Mouse (Mus musculus): ENCODE measurements at regions not wholly inside any gene's neighbourhood (a gene's known extent, or its start where the extent isn't known, plus 50 kb on each side); places are given as distances from the start of the nearest gene placed in this dataset.

DNA sequence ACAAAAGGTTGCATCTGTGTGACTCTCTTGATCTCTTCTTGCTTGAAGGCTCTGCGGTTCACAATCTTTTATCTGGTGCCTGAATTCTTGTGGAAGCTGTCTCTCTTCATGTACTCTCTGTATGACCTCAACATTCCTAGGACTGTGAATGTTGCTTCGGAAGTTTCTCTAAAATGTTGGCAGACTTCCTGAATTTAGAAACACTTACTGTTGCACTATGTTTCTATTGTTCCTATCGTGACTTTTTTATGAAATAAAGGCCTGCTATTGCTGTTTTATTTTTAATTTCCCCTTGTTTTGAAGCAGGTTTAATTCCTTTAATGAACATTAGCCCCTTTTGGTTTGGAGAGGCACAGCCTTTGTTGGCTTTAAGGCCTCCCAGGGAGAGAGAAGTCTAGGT lies 114.0 kb upstream of the Etaa1 start:
- peak in 1 of 2 experiments; percentile 57 for DNase-seq (ENCODE audit: inconsistent age in 2 of 2, low spot score in 1 of 2)

DNA sequence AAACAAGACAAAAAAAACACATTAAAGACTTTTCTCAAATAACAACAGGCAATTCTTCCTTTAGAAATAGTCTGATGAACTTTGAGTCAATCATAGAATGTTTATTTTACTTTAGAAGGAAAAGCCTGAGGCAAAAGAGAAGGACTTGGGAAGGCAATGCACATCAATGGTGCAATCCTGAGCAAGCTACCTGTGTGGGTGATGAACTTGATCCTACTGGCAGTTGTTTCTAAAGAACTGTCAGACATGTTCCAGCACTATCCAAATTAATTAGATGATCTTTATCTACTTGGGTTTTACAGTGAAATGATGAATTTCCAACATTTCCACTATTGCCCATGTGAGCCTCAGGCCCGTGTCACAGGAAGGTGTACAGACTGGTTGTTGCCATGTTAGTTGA lies 87.9 kb upstream of the Etaa1 start:
- no peak for DNase-seq (ENCODE audit: inconsistent age in 2 of 2, low spot score in 1 of 2)

DNA sequence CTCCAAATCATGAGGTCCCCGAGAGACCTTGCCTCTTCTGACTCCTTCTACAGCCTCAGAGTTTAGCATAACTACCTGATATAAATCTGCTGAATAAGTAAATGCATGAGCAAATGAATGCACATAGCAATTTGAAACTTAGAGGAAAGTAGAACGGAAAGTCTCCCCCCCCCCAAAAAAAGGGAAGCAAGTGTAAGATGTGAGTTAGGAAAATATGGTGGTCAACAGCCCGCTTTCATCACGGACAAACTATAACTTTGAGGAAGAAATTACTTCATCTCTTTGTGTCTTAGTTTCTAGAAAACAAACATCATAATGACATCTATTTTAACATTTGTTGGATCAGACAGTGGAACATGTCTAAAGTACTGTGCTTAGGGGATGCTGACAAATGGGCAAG lies 77.4 kb upstream of the Etaa1 start:
- no peak for DNase-seq (ENCODE audit: inconsistent age in 2 of 2, low spot score in 1 of 2)

DNA sequence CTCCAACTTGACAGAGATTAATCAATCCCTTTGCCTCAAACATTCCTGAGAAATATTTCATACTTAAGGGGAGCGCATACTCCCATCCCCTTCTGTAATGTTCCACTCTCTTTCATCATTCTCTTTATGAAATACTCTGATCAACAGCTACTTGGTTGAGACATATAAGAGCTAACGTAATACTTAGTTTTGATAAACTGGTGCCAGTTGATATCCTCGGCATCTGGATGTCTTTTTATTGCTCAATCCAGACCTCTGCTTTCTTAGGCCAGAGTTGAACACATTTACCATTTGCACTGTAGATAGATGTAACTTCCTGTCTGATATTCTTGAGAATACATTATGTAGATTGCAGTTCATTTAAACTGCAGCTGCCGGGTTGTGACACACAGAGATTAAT lies 68.4 kb upstream of the Etaa1 start:
- peak; percentile 10 to 81 for DNase-seq (ENCODE audit: inconsistent age in 2 of 2, low spot score in 1 of 2)

DNA sequence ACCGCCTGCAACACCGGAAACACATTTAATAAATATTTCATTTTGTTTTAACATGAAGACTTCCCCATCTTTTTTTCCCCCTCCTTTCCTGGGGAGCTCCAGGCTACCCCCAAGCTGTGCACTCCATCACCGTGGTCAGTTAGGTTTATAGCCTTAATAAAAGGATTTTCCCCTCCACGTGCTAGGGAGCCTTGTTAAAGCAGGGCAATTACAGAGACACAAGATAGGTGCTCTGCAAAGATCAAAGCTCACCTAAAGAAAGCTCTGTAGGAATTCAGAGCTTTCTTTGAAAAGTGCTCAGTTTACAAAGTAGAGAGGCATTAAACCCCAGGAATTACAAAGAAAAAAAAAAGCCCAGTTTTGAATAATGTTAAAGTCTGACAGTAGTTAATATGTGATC lies 61.6 kb upstream of the Etaa1 start:
- DNase-seq (ENCODE audit: inconsistent age in 2 of 2, low spot score in 1 of 2): no peak

DNA sequence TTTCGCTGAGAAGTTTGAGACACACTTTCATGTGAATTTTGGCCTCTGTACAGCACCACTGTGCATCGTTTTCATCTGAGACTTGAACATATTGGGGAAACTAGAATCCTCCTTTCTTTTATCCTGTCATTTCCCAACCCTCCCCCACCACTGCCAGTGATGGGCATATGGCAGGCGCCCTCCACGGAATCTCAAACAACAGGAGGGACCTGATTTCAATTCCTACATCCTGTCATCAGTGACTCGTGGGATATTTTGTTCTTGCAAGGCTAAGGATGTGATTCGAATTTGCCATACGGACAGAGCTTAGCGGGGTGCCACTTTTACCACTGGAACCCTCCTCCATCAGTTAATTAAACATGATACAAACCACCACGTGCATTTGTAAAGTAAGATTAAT lies 60.9 kb upstream of the Etaa1 start:
- DNase-seq (ENCODE audit: inconsistent age in 2 of 2, low spot score in 1 of 2): no peak

DNA sequence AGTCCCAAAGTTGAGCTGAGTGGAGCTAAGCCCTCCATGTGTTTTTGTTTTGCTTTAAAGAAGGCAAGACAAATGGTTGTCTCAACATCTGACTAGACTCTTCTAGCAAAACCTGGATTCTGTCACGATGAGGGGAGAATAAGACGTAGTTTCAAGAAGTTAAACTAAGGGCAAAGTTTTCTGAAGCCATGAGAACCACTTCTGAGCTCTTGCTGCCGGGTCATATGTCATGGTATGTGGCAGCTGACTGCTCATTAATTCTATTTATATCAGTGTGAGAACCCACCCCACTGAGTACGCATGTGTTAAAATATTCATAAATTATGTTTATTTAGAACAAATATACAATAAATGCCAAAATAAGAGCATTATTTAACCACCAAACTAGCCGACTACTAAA lies 58.4 kb upstream of the Etaa1 start:
- no peak for DNase-seq (ENCODE audit: inconsistent age in 2 of 2, low spot score in 1 of 2)

DNA sequence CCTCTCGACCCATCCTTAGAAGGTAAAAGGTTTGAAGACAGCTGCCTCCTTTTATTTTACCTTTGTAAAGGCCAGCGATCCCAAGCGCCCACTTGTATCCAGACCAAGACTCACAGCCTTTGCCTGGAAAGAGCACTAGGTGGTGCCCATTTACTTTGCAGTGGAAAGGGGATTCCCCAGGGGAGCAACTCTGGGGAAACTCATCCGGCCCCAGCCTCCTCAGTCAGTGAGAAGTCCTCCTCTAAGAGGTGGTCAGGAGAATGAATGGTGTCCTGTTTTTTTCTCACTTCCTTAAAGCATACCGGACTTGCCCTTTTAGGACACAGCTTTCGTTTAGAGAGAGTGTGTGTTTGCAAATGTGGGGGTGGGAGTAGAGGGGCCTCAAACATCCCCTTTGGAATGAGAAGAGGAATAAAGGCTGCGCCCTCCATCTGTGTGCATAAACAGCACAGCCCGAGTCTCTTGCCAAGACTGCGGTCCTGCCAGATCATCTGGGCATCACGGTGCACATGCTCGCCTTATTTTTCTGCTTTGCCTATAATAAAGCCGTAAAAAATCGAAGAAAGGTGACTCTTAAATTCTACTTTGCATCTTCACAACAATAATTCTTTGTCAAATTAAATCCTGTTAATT lies 57.5 kb upstream of the Etaa1 start:
- DNase-seq (ENCODE audit: inconsistent age in 2 of 2, low spot score in 1 of 2): peak; percentile 78 to 89

DNA sequence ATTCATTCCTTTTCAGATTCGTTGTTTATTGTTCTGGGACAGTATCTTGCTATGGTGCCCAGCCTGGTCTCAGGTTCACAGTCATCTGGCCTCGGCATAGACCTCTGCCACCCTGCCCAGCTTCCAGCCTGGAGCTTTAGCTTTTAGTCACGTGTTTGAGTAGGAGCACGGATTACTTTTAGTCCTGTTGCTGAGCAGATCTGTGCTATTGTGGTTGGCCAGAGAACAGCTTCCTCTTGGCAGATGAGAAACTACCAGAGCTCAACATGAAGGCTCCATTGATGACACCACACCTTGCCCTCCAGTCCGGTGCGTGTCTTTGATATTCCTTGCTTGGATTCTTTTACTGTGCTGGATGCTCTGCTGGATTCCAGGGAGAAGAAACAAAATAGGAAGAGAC lies 54.5 kb upstream of the Etaa1 start:
- no peak for DNase-seq (ENCODE audit: inconsistent age in 2 of 2, low spot score in 1 of 2)
